Mouse (Mus musculus): ENCODE results near the gene Sdk2.

Gene Sdk2

GRCm38 (mm10) chr11:114046927-114047326, 19.9 kb downstream of the Sdk2 start:
- DNase-seq (ENCODE audit: low read depth), result no peak

GRCm38 (mm10) chr11:114044373-114044772, 22.5 kb downstream of the Sdk2 start:
- no peak for DNase-seq (ENCODE audit: low read depth)

GRCm38 (mm10) chr11:114043530-114043929, 23.3 kb downstream of the Sdk2 start:
- DNase-seq (ENCODE audit: low read depth), result no peak

GRCm38 (mm10) chr11:114040391-114041035, 26.3 kb downstream of the Sdk2 start:
- no peak for DNase-seq (ENCODE audit: low read depth)

- DNase-seq (ENCODE audit: low read depth), result no peak
Observed at GRCm38 (mm10) chr11:114038036-114038435, 28.8 kb downstream of the Sdk2 start.

- DNase-seq (ENCODE audit: low read depth), result peak; percentile 28
Observed at GRCm38 (mm10) chr11:114031491-114031890, 35.4 kb downstream of the Sdk2 start.

GRCm38 (mm10) chr11:114030214-114030613, 36.6 kb downstream of the Sdk2 start:
- DNase-seq (ENCODE audit: low read depth), result no peak

GRCm38 (mm10) chr11:114028512-114028911, 38.3 kb downstream of the Sdk2 start:
- no peak for DNase-seq (ENCODE audit: low read depth)

- DNase-seq (ENCODE audit: low read depth), result no peak
Observed at GRCm38 (mm10) chr11:114028021-114028420, 38.8 kb downstream of the Sdk2 start.

GRCm38 (mm10) chr11:114025056-114025455, 41.8 kb downstream of the Sdk2 start:
- no peak for DNase-seq (ENCODE audit: low read depth)

GRCm38 (mm10) chr11:114023965-114024364, 42.9 kb downstream of the Sdk2 start:
- DNase-seq (ENCODE audit: low read depth), result no peak

- no peak for DNase-seq (ENCODE audit: low read depth)
Observed at GRCm38 (mm10) chr11:114022166-114022565, 44.7 kb downstream of the Sdk2 start.

GRCm38 (mm10) chr11:114019087-114019486, 47.8 kb downstream of the Sdk2 start:
- DNase-seq (ENCODE audit: low read depth), result no peak

GRCm38 (mm10) chr11:114016889-114017392, 49.9 kb downstream of the Sdk2 start:
- no peak for DNase-seq (ENCODE audit: low read depth)

- DNase-seq (ENCODE audit: low read depth), result no peak
Observed at GRCm38 (mm10) chr11:114016108-114016888, 50.5 kb downstream of the Sdk2 start.

- no peak for DNase-seq (ENCODE audit: low read depth)
Observed at GRCm38 (mm10) chr11:114011523-114011922, 55.3 kb downstream of the Sdk2 start.

- DNase-seq (ENCODE audit: low read depth), result no peak
Observed at GRCm38 (mm10) chr11:114005879-114006278, 61.0 kb downstream of the Sdk2 start.

GRCm38 (mm10) chr11:114004651-114005050, 62.2 kb downstream of the Sdk2 start:
- DNase-seq (ENCODE audit: low read depth), result no peak

GRCm38 (mm10) chr11:114003195-114003594, 63.7 kb downstream of the Sdk2 start:
- DNase-seq (ENCODE audit: low read depth), result no peak

- DNase-seq (ENCODE audit: low read depth), result no peak
Observed at GRCm38 (mm10) chr11:114000051-114000450, 66.8 kb downstream of the Sdk2 start.

GRCm38 (mm10) chr11:113998702-113999101, 68.1 kb downstream of the Sdk2 start:
- no peak for DNase-seq (ENCODE audit: low read depth)

GRCm38 (mm10) chr11:113993921-113994320, 72.9 kb downstream of the Sdk2 start:
- no peak for DNase-seq (ENCODE audit: low read depth)

GRCm38 (mm10) chr11:113992894-113993293, 74.0 kb downstream of the Sdk2 start:
- DNase-seq (ENCODE audit: low read depth), result no peak
